Mouse (Mus musculus): Measurements from ENCODE around the gene Ezr.

Gene Ezr

GRCm38 (mm10) chr17:6767771-6768170 is 14.8 kb downstream of the Ezr start:
- no peak for DNase-seq

GRCm38 (mm10) chr17:6766823-6767222 is 15.8 kb downstream of the Ezr start:
- DNase-seq = no peak

- no peak for DNase-seq
Observed at GRCm38 (mm10) chr17:6765886-6766285, 16.7 kb downstream of the Ezr start.

- DNase-seq = no peak
Observed at GRCm38 (mm10) chr17:6764730-6765129, 17.9 kb downstream of the Ezr start.

DNA sequence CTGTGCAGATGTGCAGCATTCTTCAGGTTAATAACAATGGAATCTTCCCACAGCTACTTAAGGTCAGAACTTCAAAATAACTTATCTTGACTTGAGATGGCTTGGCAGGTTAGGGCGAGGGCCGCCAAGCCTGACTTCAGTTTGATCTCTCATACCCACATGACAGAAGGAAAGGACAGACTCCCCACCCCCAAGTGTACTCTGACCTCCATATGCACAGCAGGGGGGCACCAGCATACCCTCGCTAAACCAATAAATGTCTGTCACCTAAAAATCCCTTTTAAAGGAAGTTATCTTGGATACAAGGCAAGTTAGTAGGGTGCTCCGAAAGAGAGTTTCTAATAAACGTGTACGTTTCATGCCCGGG is 18.4 kb downstream of the Ezr start:
- DNase-seq = no peak

GRCm38 (mm10) chr17:6763513-6764226 is 18.9 kb downstream of the Ezr start:
- DNase-seq = no peak

DNA sequence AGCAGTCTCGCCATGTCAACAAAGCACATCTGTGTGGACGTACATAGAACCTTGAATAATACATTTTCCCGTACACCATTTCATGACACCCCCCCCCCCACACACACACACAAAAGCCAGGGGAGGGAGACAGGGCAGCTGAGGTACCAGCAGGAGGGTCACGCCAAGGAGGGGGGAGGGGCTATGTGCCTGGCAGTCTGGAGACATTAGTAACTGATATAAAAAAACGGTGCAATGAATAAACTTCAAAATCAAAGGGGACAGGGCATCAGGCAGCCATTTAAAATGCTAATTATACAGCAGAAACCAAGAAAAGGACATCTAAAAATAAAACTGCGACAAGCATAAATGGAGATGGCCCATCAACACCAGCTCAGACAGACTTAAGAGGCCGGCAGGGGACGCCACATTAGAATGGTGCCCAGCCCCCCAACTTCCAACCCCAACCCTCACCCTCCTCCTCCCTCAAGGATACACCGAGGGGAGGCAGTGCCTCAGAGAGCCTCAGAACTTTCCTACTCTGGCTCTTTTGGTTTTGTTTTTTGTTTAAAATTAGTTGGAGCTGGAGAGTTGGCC is 22.8 kb downstream of the Ezr start:
- DNase-seq = no peak

DNA sequence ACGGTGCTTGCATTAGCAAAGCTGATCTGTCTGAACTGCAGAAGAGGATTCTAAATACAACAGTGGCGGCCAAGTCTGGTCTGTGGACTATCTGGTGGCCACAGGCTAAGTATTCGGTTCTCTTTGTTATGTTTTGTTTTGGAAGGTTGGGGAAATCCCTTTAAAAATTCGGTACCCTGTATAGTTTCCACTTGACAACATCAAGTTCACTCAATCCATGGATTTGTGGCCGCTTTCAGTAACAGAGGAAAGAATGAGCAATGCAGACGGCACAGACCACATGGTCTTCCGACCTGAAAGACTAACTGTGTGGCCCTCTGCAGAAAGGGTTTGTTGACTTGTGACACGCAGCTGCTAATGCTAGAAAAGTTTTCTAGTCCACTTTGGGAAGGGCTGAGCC is 23.7 kb downstream of the Ezr start:
- no peak for DNase-seq

- no peak for DNase-seq
Observed at GRCm38 (mm10) chr17:6757902-6758301, 24.7 kb downstream of the Ezr start.

DNA sequence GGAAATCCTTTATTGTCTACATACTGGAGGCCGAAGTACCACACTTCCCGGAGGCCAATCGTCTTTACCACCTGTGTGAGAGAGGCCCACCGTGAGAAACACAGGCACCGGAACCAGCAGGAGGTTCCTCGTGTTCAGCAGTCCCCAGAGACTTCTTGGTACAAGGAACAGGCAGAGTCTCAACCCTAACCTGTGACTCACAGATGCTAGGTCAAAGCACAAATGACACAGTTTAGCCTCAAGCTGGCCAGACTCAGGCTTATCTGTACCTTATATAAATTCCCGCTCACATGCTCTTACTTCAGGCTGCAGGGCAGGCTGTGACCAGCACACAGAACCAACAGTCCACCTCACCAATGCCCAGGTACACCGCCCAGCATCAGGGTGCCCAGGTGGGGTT is 26.7 kb downstream of the Ezr start:
- DNase-seq = no peak

DNA sequence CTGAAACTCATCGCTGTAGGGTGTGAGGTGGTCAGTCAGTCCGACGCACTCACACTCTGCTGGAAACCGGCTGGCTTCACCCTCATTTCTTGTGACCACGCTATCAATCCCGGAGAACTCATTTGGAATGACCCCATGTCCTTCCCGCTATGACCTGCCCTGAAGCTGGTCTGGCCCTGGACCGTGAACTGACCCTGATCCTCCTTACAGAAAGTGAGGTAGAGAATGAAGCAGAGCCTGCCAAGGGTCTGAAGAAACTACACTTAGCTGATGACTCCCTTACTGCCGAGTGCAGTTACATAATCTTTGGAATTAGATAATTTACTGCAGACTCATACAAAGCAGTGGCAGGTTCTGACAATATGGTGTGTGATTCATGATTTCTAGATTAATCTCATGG is 27.4 kb downstream of the Ezr start:
- DNase-seq = no peak

DNA sequence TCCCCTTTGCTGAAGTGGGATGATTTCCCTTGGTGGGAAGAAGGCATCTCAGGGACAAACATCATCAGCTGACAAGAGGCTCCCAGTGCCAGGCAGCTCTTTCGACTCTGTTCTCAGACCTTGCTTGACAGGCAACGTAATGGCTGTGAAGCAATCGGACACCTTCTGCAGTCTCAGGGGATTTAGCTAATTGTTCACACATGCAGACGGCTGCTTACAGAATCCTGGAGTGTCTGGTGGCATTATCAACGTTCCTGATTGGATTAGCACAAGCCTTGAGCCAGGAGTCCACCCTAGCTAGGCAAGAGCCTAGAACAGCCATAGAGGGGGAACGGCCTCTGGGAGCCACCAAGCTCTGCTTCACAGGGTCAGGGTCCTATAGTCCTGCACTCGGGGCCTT is 30.2 kb downstream of the Ezr start:
- DNase-seq = no peak

GRCm38 (mm10) chr17:6751221-6751859 is 31.2 kb downstream of the Ezr start:
- peak; percentile 51 for DNase-seq

DNA sequence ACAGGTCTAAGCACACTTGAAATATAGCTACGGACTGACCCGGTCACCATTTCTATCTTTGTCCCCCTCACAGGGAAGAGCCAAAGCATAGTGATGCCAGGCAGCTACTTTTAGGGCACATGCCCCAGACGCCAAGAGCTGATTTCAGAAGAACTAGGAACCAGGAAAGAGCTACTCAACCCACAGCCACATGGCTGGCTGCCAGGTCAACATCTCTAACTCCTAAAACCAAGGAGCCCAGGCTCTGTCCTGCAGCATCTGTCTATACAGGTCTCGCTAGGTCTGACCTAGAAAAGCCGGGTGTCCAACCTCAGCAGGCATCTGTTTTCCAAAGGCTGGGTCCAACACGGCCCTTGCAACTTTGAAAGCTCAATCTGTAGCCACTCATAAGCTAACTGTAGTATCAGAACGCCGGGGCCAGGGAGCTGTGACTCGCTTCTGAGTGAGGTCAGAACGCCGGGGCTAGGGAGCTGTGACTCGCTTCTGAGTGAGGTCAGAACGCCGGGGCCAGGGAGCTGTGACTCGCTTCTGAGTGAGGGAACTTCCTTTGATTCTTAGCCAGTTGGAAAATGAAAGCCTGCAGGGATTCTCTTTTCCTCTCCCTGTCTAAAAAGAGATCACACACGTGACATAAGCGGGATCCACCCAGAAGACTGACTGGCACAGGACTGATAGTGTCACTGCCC is 33.7 kb downstream of the Ezr start:
- peak; percentile 59 for DNase-seq

DNA sequence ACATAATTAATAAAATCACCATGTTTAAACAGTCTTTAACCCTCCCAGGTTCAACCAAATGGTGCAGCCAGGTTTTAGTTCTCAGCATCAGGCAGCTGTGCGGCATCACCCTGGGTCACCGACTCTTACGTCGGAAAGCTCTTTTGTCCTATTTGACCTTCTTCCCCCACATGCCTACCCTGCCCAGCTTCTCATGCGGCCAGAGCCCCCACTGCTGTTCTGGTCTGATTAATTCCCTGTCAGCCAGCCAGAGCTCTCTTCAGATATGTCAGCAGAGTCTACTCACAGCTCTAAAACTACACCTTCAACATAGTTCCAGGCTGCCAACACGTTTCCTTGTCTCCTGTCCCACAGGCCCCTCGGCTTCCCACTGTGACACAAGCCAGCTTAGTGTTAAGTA is 35.1 kb downstream of the Ezr start:
- DNase-seq = no peak

DNA sequence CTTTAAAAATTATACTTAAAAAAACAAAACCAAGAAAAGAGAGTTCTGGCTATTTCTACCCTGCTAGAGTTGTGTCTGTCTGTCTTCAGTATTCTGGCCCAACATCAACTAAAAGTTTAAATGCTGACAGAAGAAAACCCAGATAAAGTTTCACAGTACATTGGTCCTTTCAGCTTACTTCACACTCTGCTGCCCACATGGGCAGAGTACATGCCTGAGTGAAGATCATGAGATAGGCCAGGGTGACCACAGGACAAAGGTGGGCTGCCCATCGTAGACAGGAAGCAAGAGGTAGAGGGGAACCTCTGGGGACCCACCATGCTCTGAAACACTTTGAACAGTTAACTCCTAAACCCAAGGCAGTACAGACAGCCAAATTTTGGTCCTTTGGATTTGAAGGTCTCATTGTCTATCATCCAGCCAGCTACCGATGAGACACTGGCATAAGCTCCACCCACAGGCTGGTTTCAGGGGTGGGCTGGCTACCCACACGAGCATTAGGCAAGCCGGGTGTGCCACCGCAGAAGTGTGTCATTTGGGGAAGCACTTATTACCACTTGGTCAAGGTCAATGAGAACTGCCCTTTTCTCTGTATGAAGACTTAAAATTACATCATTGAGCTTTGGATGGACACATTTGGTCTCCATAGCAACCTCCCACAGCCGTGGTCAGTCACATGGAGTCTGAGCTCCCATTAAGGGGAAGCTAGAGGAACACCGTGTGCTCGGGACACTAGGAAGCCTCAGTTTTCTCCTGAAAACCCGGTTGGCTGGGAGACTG is 35.9 kb downstream of the Ezr start:
- DNase-seq = no peak

GRCm38 (mm10) chr17:6745975-6746374 is 36.6 kb downstream of the Ezr start:
- DNase-seq = no peak

DNA sequence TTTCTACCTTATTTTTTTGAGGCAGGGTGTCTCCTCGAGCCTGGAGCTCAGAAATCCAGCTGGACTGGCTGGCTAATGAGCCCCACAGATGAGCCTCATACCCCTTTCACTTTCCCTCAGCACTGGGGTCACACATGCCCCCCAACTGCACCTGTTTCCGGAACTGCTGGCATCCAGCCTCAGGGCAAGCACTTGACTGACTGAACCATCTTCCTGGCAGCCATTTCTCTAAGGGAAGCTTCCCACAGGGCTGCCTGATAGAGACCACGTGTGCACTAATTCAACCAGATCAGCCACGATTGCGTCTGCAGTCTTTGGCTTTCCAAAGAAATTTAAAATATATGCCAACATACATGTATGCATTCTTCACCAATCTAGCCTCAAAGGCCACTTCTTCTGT is 37.1 kb downstream of the Ezr start:
- DNase-seq = no peak

- no peak for DNase-seq
Observed at GRCm38 (mm10) chr17:6744871-6745270, 37.7 kb downstream of the Ezr start.

DNA sequence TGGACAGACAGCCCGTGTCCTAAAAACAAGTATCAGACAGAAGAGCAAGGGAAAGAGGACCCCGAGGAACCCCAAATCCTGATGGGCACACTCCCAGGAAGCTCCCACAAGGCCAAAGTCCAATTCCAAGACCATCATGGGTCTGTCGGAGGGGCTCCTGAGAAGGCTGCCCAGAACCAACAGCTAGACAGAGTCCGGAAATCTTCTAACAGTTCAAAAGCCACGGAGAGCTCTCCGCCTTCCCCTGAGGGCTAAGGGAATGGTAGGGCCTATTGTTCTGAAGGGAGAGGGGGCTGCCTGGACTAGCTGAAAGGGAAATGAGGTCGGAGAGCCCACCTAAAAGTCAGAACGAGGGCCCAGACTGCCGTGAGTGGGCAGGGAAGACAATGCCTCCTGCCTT is 38.2 kb downstream of the Ezr start:
- DNase-seq = no peak

GRCm38 (mm10) chr17:6743787-6744239 is 38.8 kb downstream of the Ezr start:
- no peak for DNase-seq

- DNase-seq = no peak
Observed at GRCm38 (mm10) chr17:6743039-6743575, 39.5 kb downstream of the Ezr start.
